Mouse (Mus musculus): Measurements from ENCODE around the gene Olfr1228.

DNA sequence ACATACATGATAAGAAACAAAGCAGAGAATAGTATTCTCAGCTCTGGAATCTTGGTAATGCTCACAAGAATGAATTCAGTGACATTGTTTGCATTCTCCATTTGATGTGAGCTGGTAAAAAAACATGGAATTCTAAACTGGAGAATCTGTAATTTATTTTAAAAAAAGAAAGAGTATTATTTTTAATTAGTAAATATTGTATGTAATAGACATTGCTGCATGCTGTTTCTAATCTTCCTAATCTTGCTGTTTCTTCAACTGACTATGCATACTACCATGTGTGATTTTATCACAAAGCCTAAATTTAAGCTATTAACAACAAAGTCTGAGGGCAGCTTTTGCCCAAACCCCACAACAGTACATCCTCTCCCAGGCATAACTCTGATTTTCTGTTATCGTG, 43.3 kb upstream of the Olfr1228 start, which contains the start of gene Olfr1230:
- no peak for TF ChIP-seq CTCF (IDR thresholded peaks at IDR 0.05; ENCODE audit: low read depth, low read length)
- no peak for TF ChIP-seq GATA1 (IDR thresholded peaks at IDR 0.05; ENCODE audit: borderline replicate concordance, low read length)
- no peak for TF ChIP-seq TAL1 (conservative IDR thresholded peaks at IDR 0.05; ENCODE audit: low read depth, low read length)
- no peak for TF ChIP-seq GATA2 (IDR thresholded peaks at IDR 0.05; ENCODE audit: borderline replicate concordance, low read depth, low read length)

All from G1E (cell line).